Mouse (Mus musculus) hematopoietic multipotent progenitor cell, adult 10-12 weeks (in vitro differentiated cells): Measurements from ENCODE around the gene Celf3. TPM values are rescaled to one million over a fixed set of nuclear protein-coding genes. Genes with fewer than 3 reads are reported as not detected.

Experiments used
- polyA plus RNA-seq: library from polyadenylated mRNA; stranded (reverse); fragments of >175 nt; gene quantifications from 2 replicates; pipeline ENCODE4 v1.2.3, GENCODE M21; 2012; ENCODE audit warnings: low replicate concordance

Gene Celf3
- 0.14 and 0.24 TPM in 2 replicates for polyA plus RNA-seq

DNA sequence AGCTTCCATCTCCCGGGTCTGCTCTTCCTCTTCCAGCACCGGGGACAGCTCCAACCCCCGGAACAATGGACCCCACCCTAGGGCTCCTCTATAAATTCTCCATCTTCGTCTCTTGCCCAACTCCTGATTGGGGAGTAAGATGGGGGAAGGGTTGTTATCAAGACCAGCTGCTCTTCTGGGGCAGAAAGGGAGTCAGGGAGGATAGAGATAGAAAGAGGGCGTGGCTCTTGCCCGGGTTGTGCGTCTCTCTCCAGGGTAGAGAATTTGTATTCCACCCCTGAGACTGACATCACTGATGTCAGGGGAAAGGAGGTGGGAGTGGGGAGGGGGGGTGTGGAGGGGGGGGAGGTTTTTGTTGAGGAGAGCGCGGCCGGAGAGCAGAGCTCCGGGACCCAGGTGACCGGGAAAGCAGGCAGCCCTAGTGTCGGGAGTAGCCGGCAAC, at the start of gene Celf3:
Celf3 (plus strand) TSS at position 315 of the 442 bp plus-strand sequence.

DNA sequence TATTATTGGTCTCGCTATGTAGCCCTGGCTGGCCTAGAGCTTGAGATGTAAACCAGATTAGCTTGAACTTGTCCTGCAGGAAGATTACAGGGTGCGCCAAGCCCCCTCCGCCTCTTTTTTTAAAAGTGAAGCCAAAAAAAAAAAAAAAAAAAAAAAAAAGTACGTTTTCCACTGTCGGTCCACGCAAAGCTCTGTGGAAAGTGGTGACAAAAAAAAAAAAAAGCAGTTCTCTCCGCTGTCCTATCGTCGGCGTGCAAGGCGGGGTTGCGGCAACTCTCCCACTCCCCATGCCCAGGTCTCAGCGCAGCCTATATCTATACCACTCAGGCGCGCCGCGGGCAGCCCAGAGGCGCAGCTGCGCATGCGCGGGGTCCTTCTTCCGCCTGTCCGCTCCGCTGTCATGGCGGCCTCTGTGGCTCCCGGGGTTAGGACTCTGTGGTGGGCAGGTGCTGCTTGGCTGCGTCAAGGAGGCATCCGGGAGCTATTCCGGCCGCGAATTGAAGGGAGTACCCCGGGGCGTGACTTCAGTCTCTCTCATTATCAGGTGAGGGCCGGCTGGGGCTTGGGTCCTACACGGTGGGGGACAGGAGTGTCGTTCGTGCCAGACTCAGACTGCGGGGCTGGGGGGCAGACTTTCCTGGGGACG, 35.0 kb upstream of the Celf3 start, which contains the start of gene Mrpl9:
Mrpl9 (plus strand) TSS at position 368 of the 646 bp plus-strand sequence.

DNA sequence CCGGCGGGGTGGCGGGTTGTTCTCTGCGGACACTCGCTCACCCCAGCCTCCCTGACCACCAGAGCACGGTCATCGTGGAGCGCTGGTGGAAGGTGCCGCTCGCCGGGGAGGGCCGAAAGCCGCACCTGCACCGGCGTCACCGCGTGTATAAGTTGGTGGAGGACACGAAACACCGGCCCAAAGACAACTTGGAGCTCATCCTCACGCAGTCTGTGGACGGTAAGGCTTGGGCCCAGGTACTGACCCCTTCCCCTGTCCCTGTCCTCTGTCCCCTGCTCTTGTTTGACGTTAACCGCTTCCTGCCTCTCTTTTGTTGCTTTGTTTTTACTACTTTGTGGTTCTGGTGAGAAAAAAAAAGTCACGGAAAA, 34.5 kb upstream of the Celf3 start, which contains the start of gene Oaz3:
Oaz3 (minus strand) TSS at position 319 of the 368 bp plus-strand sequence.

DNA sequence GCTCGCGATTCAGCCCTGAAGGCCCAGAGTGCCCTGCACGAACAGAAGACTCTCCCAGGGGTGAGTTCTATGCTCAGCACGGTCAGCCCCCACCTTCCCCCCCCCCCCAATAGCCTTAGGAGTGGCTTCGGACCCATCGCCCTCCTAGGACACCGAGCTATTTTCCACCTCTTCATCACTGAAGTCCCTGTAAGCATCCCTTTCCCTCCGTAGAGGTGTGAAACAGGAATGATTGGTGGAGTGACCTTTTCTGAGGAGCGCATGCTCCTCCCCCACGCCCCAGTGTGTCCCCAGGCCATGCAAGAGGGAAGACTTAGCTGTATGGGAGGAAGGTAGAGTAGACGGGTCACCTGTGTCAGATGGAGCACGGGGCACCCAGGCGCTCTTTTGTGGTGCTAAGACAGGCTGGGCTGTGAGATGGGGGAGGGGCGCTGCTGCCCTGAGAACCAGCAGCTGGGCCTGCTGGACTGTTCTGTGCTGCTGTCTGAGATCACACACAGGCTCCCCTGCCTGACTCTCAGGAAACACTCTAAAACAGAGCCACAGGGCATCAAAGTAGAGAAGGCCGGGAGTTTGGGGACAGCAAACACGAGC, 2.3 kb downstream of the Celf3 start, which contains the start of gene Riiad1:
Riiad1 (minus strand) TSS at position 51 of the 594 bp plus-strand sequence.

Other genes starting within 250 kb of the Celf3 start
- gene Gm4778, start 214.3 kb upstream of the Celf3 start, polyA plus RNA-seq, result not detected in 2 replicates
- gene Them4, start 168.2 kb upstream of the Celf3 start, polyA plus RNA-seq, result 0.86 and 1.4 TPM in 2 replicates
- gene Them5, start 136.2 kb upstream of the Celf3 start, polyA plus RNA-seq, result not detected in 2 replicates
- not detected in 2 replicates for gene C2cd4d, start 115.9 kb upstream of the Celf3 start, polyA plus RNA-seq
- 0.68 and 0.74 TPM in 2 replicates for gene Rorc, start 105.5 kb upstream of the Celf3 start, polyA plus RNA-seq
- 0.57 and 0.94 TPM in 2 replicates for gene Lingo4, start 79.8 kb upstream of the Celf3 start, polyA plus RNA-seq
- gene Tdrkh, start 65.0 kb upstream of the Celf3 start, polyA plus RNA-seq, result 2.0 and 2.3 TPM in 2 replicates
- gene Mrpl9, start 35.0 kb upstream of the Celf3 start, polyA plus RNA-seq, result 35.9 and 56.2 TPM in 2 replicates
- not detected in 2 replicates for gene Oaz3, start 34.4 kb upstream of the Celf3 start, polyA plus RNA-seq
- not detected in 2 replicates for gene Riiad1, start 2.0 kb downstream of the Celf3 start, polyA plus RNA-seq
- gene Snx27, start 104.4 kb downstream of the Celf3 start, polyA plus RNA-seq, result 8.7 and 10.8 TPM in 2 replicates
- not detected in 2 replicates for gene Gm10972, start 164.8 kb downstream of the Celf3 start, polyA plus RNA-seq
- 0.30 and 1.9 TPM in 2 replicates for gene Tuft1, start 180.6 kb downstream of the Celf3 start, polyA plus RNA-seq
- gene Selenbp2, start 215.3 kb downstream of the Celf3 start, polyA plus RNA-seq, result not detected in 2 replicates